Mouse (Mus musculus): ENCODE measurements around the gene Tbpl2. TPM values are rescaled to one million over a fixed set of nuclear protein-coding genes. Genes with fewer than 3 reads are reported as not detected.

Tbpl2 gene
- polyA plus RNA-seq (2015; fragmentation: Nextera tagmentation; extraction: Ambion mirVana) = not detected in 2 replicates

DNA sequence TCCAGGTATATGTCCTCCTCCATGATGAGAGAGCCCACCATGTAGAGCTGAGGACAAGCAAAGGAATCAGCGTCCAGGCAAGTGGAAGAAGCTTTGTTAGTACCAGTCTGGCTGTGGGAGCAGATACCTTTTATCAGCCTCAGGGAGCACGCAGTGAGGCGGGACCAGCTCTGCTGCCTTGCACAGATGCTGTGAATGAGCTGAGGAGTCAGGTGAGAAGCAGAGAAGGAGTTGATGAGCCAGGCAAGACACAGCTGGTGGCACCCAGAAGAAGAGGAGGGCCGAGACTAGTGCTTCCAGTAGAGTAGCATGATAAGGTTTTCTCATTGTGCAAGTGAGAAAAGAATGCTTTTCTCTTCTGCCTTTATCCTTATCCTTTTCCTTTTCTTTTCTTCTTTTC, at the start of gene Tbpl2:
Tbpl2 (minus strand) TSS at position 101 of the 400 bp plus-strand sequence.
- H3K27ac ChIP-seq = no peak within 1 kb of the TSS
- H3K9me3 ChIP-seq = no peaks in the 10 kb centered on the region
- 68% methylated on average over 4 of the region's 4 CpGs for WGBS
- no peak within 1 kb of the TSS for H3K4me2 ChIP-seq
- H3K36me3 ChIP-seq = no peaks in the 10 kb centered on the region
- H3K4me1 ChIP-seq = no peaks in the 10 kb centered on the region
- no peak within 1 kb of the TSS for H3K4me3 ChIP-seq
- no peak for ATAC-seq (ENCODE audit: insufficient number of reproducible peaks, low FRiP score, low TSS enrichment, low read depth)
- no peak within 1 kb of the TSS for H3K9ac ChIP-seq
- no peaks in the 10 kb centered on the region for H3K27me3 ChIP-seq

DNA sequence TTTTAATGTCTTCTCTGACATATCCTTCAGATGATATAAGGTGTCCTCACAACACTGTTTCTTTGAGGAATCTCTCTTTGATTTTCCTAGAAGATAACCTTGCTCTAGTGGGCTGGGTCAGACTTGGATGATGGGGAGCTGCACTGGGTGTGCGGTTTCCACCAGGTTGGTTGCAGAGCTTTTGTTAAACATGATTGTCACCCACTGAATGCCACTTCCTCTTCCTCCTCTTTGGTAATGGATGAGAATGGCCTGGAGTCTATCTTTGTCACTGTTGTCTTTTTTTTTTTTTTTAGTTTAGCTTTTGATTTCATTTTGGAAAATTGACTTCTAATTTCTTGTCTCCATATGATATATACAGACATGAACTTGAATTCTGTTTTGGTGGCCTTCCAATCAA, 38.0 kb upstream of the Tbpl2 start:
- Histone ChIP-seq H3K4me3 (no peak overlapping the region), H3K27ac (no peak overlapping the region), H3K4me2 (no peak overlapping the region), H3K9ac (no peak overlapping the region), H3K27me3 (no peaks in the 10 kb centered on the region), H3K4me1 (no peaks in the 10 kb centered on the region), H3K9me3 (no peaks in the 10 kb centered on the region), H3K36me3 (no peaks in the 10 kb centered on the region)
- WGBS = 87% methylated on average over 1 of the region's 1 CpGs
- no peak for ATAC-seq (ENCODE audit: insufficient number of reproducible peaks, low FRiP score, low TSS enrichment, low read depth)

DNA sequence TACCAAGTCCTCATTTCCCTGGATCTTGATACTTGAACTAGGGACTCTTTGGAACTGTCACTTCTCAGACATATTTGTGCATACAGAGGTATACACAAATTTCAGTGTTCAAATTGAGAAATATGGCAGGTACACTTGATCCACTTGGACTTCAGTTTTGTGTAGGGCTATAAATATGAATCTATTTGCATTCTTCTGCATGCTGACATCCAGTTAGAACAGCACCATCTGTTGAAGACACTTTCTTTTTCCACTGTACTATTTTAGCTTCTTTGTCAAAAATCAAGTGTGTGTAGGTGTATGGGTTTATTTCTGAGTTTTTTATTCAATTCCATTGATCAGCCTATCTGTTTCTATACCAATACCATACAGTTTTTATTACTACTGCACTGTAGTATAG, 12.7 kb upstream of the Tbpl2 start:
- Histone ChIP-seq H3K9ac (no peak overlapping the region), H3K4me3 (no peak overlapping the region), H3K4me1 (no peaks in the 10 kb centered on the region), H3K36me3 (no peaks in the 10 kb centered on the region), H3K9me3 (no peaks in the 10 kb centered on the region), H3K27me3 (no peaks in the 10 kb centered on the region), H3K27ac (no peak overlapping the region), H3K4me2 (no peak overlapping the region)
- ATAC-seq (ENCODE audit: insufficient number of reproducible peaks, low FRiP score, low TSS enrichment, low read depth) = no peak

DNA sequence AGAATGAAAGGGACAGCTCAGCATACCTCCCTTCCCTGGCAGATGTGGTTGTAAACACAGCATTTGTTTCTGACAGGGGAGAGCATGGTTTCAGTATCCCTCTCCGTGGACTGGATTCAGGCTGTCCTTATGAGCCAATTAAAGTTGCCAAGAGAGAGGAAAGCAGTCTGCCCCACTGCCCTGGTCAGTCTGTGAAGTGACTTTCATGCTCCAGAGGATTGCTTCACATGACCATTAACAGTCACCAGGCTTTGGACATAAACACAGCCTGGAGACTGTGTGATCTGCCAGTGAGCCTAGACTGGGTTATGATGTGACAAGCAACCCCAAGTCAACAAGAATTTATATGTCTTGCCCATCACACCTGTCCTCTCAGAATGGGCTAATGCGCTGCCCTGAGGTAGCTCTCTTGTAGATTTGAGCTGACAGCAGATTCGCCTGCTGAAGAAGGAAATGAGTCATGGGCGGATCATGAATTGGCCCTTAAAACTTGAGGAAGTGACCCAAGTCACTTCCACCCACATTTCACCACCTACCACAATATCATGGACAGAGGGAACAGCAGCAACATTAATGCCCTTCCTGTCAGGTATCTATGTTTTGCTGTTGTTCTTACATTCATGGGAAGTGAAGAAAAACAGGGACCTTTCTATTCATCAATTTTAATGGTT, 7.4 kb upstream of the Tbpl2 start:
- WGBS = 71% methylated on average over 4 of the region's 4 CpGs
- Histone ChIP-seq H3K9ac (no peak overlapping the region), H3K36me3 (no peaks in the 10 kb centered on the region), H3K9me3 (no peaks in the 10 kb centered on the region), H3K27ac (no peak overlapping the region), H3K4me3 (no peak overlapping the region), H3K4me2 (no peak overlapping the region), H3K27me3 (no peaks in the 10 kb centered on the region), H3K4me1 (no peaks in the 10 kb centered on the region)
- ATAC-seq (ENCODE audit: insufficient number of reproducible peaks, low FRiP score, low TSS enrichment, low read depth) = no peak

DNA sequence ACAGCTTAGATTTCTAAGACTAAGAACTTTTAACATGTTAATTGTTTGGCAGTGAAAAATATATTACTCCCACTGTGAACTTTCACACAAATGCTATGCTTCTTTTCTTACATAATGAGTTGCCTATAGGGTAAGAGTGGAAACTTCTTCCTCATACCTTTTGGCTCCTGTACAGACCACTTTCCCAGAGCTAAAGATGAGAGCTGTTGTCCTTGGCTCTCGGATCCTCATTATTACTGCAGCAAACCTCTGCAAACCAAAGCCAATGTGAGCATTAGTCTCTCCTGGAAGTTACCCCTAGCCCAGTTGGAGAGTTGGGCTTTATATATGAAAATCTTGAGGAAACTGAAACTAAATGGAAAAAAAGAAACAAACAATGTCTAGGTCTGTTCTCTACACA, 5.5 kb downstream of the Tbpl2 start:
- 61% methylated on average over 1 of the region's 1 CpGs for WGBS

DNA sequence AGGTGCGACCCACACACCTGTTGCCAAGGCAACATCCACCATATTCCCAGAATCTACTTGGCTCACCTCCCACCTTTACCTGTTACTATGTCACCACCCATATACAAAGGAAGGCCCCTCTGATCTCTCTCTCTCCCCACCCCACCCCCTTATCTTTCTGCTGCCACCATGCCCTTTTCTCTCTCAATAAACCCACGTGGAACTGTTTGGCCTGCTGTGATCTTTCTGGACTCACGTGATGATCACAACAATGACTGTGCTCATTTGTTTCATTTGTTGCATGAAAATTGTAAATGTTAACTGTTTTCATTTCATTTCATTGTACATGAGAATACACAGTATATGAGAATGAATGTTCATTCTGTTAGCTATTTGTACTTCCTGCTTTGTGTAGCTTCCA, 45.9 kb downstream of the Tbpl2 start:
- H3K9me3 ChIP-seq = no peaks in the 10 kb centered on the region
- ATAC-seq (ENCODE audit: insufficient number of reproducible peaks, low FRiP score, low TSS enrichment, low read depth) = no peak
- no peak overlapping the region for H3K9ac ChIP-seq
- no peaks in the 10 kb centered on the region for H3K27me3 ChIP-seq
- 88% methylated on average over 3 of the region's 3 CpGs for WGBS
- no peak overlapping the region for H3K4me2 ChIP-seq
- peaks cover 5% of the 10 kb centered on the region; the same call in 1 of the 2 replicates for H3K4me1 ChIP-seq
- no peaks in the 10 kb centered on the region for H3K36me3 ChIP-seq
- no peak overlapping the region for H3K27ac ChIP-seq
- H3K4me3 ChIP-seq = no peak overlapping the region

More for the DNA sequence above, 5.5 kb downstream of the Tbpl2 start:
- Histone ChIP-seq H3K9me3 (no peaks in the 10 kb centered on the region), H3K27me3 (no peaks in the 10 kb centered on the region), H3K4me3 (no peak overlapping the region), H3K4me2 (no peak overlapping the region), H3K27ac (no peak overlapping the region), H3K9ac (no peak overlapping the region), H3K36me3 (no peaks in the 10 kb centered on the region), H3K4me1 (no peaks in the 10 kb centered on the region)
- ATAC-seq (ENCODE audit: insufficient number of reproducible peaks, low FRiP score, low TSS enrichment, low read depth) = no peak

DNA sequence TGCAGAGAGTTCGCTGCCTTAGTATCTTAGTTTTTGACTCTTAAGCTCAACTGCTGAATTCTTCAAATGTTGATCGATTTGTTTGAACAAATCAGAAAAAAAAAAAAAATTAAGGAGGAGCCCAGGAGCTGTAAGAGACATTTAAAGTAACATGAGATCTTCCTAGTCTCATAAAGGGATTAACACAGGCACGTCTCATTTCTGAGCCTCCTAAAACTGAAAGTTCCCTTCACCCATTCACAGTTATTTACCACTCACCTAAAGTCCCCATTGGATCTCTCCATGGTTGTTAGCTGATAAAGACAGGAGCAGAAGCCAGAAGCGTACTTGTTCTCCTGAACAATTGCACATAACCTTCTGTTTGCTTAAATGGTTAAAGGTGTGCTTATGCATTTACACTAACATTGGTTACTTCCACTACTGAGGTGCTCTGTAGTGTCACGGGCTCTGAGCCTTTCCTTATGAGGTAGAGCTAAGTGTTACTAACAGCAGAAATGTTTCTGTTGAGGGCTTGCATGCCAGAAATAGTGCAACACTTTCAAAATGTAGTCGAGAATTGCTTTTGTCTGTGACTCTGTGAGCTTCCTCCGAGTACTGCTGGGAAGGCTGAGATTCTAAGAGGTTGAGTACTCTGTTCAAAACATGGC, 46.9 kb downstream of the Tbpl2 start, which contains the start of gene Hnmt:
Hnmt (minus strand) TSS at position 51 of the 647 bp plus-strand sequence.
- 38% methylated on average over 7 of the region's 7 CpGs for WGBS
- Histone ChIP-seq H3K9ac (0 out of 2 replicates have a peak within 1 kb of the TSS, but pooled peaks have one; percentile 7), H3K9me3 (no peaks in the 10 kb centered on the region), H3K27me3 (no peaks in the 10 kb centered on the region), H3K4me3 (peak within 1 kb of the TSS; percentile 34), H3K36me3 (no peaks in the 10 kb centered on the region), H3K4me2 (peak within 1 kb of the TSS; percentile 43), H3K27ac (no peak within 1 kb of the TSS), H3K4me1 (peaks cover 5% of the 10 kb centered on the region; the same call in 1 of the 2 replicates)
- no peak for ATAC-seq (ENCODE audit: insufficient number of reproducible peaks, low FRiP score, low TSS enrichment, low read depth)

DNA sequence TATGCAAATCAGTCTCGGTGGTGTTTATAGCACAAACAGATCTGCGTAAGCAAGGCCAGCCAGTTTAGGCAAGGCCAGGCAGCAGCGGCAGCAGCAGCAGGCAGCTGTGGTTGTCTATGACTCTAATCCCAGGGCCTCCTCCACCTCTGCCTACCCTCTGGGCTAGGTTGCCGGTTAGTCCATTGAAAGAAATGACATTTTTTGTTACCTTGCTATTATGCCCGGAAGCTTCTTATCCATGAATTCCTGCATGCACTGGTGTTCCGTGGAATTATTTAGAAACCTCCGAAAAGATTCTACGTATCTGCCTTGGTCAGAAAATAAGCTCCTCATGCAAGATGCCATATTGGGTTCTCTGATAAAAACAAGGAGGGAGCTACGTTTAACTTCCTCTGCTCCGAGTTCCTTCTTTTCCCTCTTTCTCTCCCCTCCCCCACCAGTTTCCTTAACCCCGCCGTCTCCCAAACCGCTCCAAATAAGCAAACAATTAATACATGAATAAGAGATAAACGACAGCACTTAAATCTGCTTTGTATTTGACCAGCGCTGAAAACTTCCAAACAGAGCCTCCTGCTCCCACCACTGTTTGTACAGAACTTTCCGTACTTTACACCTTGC, 47.8 kb downstream of the Tbpl2 start:
- Histone ChIP-seq H3K4me1 (peaks cover 5% of the 10 kb centered on the region; the same call in 1 of the 2 replicates), H3K27me3 (no peaks in the 10 kb centered on the region), H3K4me3 (peak overlapping the region; percentile 34), H3K4me2 (peak overlapping the region; percentile 43), H3K27ac (no peak overlapping the region), H3K9me3 (no peaks in the 10 kb centered on the region), H3K36me3 (no peaks in the 10 kb centered on the region), H3K9ac (0 out of 2 replicates have a peak overlapping the region, but pooled peaks have one; percentile 7)
- 9% methylated on average over 16 of the region's 16 CpGs for WGBS
- ATAC-seq (ENCODE audit: insufficient number of reproducible peaks, low FRiP score, low TSS enrichment, low read depth) = no peak

DNA sequence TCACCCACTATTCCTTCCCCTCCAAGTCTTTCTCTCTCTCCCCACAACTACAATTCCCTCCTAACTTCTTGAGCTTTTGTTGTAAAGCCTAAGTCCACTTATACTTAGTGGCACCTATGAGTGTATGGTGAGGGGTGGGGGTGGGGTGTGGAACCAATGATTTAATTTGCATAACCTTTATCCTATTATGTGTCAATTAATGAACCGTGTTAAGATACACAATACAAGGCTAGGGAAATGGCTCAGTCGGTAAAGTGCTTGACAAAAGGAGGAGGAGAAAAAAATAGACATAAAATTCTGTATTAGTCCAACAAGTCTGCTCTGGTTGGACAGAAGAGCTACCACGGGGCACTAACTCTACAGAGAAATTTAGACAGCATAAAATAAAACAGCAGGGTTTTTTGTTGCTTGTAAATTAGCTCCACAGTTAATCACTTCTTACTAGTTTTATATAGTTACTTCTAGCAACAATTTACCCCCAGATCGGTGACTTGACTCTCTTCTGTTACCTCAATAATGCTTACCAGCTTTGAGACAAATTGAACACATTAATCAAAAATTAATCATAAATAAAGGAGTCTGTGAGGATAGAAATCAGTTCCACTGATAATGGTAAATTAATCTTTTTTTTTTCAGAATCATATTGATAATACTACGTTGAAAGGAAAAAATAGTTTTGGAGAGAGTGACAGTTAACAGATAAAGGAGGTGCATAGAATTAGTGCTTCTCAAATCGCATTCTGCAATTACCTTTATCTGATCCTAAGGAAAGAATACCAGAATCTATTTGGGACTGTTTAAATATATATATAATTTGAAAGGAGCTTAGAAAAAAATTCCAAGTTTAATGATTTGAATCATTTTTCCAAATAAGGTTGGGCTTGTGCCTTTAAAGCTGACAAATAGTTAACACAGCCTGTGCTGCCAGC, 48.6 kb downstream of the Tbpl2 start:
- Histone ChIP-seq H3K27ac (no peak overlapping the region), H3K9ac (0 out of 2 replicates have a peak overlapping the region, but pooled peaks have one; percentile 7), H3K4me2 (peak overlapping the region; percentile 43), H3K9me3 (no peaks in the 10 kb centered on the region), H3K36me3 (no peaks in the 10 kb centered on the region), H3K4me3 (peak overlapping the region; percentile 34), H3K4me1 (peaks cover 5% of the 10 kb centered on the region; the same call in 1 of the 2 replicates), H3K27me3 (no peaks in the 10 kb centered on the region)
- 45% methylated on average over 6 of the region's 6 CpGs for WGBS
- no peak for ATAC-seq (ENCODE audit: insufficient number of reproducible peaks, low FRiP score, low TSS enrichment, low read depth)

DNA sequence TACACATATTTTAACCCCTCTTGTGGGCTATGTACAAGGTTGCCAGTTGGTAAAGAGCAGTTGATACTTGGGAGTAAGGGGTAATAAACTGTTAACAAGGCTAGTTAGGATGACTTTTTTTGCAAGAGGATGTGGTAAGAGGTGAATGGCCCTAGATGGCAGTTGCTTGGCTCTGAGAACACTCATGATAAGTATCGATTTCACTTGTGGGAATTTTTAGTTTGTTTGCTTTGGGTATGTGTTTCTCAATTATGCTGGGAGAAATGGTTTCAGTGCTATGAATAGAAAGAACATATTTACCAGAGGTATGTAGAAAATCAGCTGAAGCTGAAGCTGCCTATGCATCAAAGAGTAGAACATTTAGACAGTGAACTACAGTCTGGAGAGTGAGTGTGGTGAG, 53.5 kb downstream of the Tbpl2 start:
- Histone ChIP-seq H3K4me3 (no peak overlapping the region), H3K4me1 (no peaks in the 10 kb centered on the region), H3K9me3 (no peaks in the 10 kb centered on the region), H3K27ac (no peak overlapping the region), H3K27me3 (no peaks in the 10 kb centered on the region), H3K4me2 (no peak overlapping the region), H3K9ac (no peak overlapping the region), H3K36me3 (no peaks in the 10 kb centered on the region)
- ATAC-seq (ENCODE audit: insufficient number of reproducible peaks, low FRiP score, low TSS enrichment, low read depth) = no peak
- 77% methylated on average over 1 of the region's 1 CpGs for WGBS

DNA sequence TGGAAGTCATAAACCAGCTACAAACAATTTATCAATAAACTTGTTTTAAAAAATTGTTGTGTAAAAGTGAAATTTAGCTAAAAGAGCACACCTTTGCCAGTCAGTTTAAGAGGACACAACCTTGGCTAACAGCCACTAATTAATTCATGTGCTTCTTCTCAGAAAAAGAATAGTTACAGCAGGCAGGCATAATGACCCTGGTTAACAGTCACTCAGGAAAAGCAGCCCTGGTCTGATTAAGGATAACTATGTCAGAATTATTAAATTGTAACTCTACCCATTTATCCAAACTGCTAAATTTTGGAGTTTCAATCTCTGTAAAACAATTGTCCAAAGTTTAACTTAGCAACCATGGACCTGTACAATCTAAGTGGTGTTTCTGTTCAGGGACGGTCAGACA, 55.9 kb downstream of the Tbpl2 start:
- H3K27ac ChIP-seq = no peak overlapping the region
- no peak overlapping the region for H3K4me3 ChIP-seq
- no peak overlapping the region for H3K4me2 ChIP-seq
- no peaks in the 10 kb centered on the region for H3K4me1 ChIP-seq
- H3K27me3 ChIP-seq = no peaks in the 10 kb centered on the region
- no peaks in the 10 kb centered on the region for H3K36me3 ChIP-seq
- H3K9ac ChIP-seq = no peak overlapping the region
- H3K9me3 ChIP-seq = no peaks in the 10 kb centered on the region
- 91% methylated on average over 1 of the region's 1 CpGs for WGBS
- ATAC-seq (ENCODE audit: insufficient number of reproducible peaks, low FRiP score, low TSS enrichment, low read depth) = no peak

Data from limb, embryonic 15.5 days (tissue).